Mouse (Mus musculus): Measurements from ENCODE around the gene Asxl1. TPM values are rescaled to one million over a fixed set of nuclear protein-coding genes. Genes with fewer than 3 reads are reported as not detected.

The Asxl1 gene
- polyA plus RNA-seq, 1 experiment from 2014 or later: 14.2 TPM

DNA sequence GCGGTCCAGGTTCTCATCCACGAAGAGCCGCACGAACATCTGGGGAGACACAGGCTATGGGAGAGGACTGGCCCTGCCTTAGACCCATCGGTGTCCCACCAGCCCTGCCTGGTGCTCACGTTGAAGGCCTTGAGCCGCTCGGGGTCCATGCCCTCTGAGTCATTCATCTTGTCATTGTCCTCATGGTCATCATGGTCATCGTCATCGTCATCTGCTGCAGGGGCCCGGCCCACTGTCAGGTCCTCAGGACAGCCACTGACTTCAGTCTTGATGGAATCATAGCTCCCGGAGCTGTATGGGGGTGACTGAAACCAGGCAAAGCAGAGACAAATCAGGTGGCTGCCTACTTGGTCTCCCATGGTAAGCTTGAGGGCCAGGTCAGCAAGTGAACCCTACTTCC lies 72.2 kb downstream of the Asxl1 start:
- WGBS: 96% methylated on average over 12 of the region's 12 CpGs
- no peak overlapping the region for H3K27ac ChIP-seq
- H3K36me3 ChIP-seq (replicated peaks; ENCODE audit: control insufficient read depth, insufficient read depth): peaks cover 83% of the 10 kb centered on the region

DNA sequence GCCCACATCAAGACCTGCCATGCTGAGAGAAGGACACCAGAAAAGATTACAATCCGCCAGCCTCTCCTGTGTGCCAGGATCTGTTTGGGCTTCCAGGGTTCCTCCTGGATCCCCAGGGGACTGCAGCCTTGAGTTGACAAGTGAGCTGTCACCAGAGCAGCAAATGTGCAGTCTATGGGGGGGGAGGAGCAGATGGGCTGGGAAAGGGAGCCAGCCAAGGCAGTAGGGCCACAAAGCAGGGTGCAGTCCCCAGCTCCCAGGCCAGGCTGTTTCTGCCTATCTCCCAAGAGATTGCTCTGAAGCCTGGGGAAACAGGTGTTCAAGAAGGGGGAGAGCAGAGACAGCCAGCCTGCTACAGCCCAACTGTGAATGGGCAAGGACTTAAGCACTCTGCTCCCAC lies 72.8 kb downstream of the Asxl1 start:
- Histone ChIP-seq H3K4me3 (replicated peaks; ENCODE audit: low read length) (no peak overlapping the region), H3K9ac (no peak overlapping the region), H3K27ac (no peak overlapping the region), H3K4me1 (replicated peaks; ENCODE audit: control insufficient read depth, insufficient read depth, low read length) (peaks cover 15% of the 10 kb centered on the region; the same call in 1 of the 2 replicates), H3K9me3 (ENCODE audit: control insufficient read depth, low read length) (no peaks in the 10 kb centered on the region), H3K36me3 (replicated peaks; ENCODE audit: control insufficient read depth, insufficient read depth) (peaks cover 77% of the 10 kb centered on the region), H3K27me3 (ENCODE audit: control insufficient read depth, insufficient read depth, low read length) (no peaks in the 10 kb centered on the region), H3K4me2 (replicated peaks) (no peak overlapping the region)
- ATAC-seq (ENCODE audit: low FRiP score) (no peak), DNase-seq (ENCODE audit: low spot score) (no peak)
- WGBS: 85% methylated on average over 1 of the region's 1 CpGs

More for the DNA sequence above, 72.2 kb downstream of the Asxl1 start:
- no peaks in the 10 kb centered on the region for H3K27me3 ChIP-seq (ENCODE audit: control insufficient read depth, insufficient read depth, low read length)
- H3K9me3 ChIP-seq (ENCODE audit: control insufficient read depth, low read length): no peaks in the 10 kb centered on the region
- no peak overlapping the region for H3K4me3 ChIP-seq (replicated peaks; ENCODE audit: low read length)
- H3K4me2 ChIP-seq (replicated peaks): no peak overlapping the region
- H3K4me1 ChIP-seq (replicated peaks; ENCODE audit: control insufficient read depth, insufficient read depth, low read length): peaks cover 10% of the 10 kb centered on the region; the same call in 1 of the 2 replicates
- DNase-seq (ENCODE audit: low spot score): no peak
- no peak for ATAC-seq (ENCODE audit: low FRiP score)
- no peak overlapping the region for H3K9ac ChIP-seq

DNA sequence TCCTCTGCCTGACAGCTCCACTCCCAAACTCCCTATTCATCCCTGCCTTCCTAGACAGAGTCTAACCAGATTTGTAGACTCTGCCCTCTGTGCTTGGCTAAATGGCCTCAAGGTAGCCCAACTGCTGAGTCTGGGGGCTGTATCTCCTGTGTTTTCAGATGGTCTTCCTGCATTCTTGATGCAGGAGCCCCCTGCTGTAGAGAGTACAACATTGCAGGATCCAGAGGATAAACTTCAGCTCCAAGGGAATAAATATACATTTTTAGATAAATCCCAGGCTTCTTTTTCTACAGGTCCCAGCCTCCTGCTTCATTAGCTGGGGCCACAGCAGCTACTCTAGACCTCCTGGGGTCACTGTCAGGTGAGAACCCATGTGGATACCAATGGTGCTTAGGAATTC lies 75.6 kb downstream of the Asxl1 start:
- H3K27ac ChIP-seq: no peak overlapping the region
- no peak overlapping the region for H3K4me2 ChIP-seq (replicated peaks)
- no peak overlapping the region for H3K9ac ChIP-seq
- DNase-seq (ENCODE audit: low spot score) (no peak), ATAC-seq (ENCODE audit: low FRiP score) (no peak)
- no peaks in the 10 kb centered on the region for H3K9me3 ChIP-seq (ENCODE audit: control insufficient read depth, low read length)
- no peak overlapping the region for H3K4me3 ChIP-seq (replicated peaks; ENCODE audit: low read length)
- H3K36me3 ChIP-seq (replicated peaks; ENCODE audit: control insufficient read depth, insufficient read depth): peaks cover 70% of the 10 kb centered on the region
- H3K4me1 ChIP-seq (replicated peaks; ENCODE audit: control insufficient read depth, insufficient read depth, low read length): peaks cover 30% of the 10 kb centered on the region
- no peaks in the 10 kb centered on the region for H3K27me3 ChIP-seq (ENCODE audit: control insufficient read depth, insufficient read depth, low read length)

DNA sequence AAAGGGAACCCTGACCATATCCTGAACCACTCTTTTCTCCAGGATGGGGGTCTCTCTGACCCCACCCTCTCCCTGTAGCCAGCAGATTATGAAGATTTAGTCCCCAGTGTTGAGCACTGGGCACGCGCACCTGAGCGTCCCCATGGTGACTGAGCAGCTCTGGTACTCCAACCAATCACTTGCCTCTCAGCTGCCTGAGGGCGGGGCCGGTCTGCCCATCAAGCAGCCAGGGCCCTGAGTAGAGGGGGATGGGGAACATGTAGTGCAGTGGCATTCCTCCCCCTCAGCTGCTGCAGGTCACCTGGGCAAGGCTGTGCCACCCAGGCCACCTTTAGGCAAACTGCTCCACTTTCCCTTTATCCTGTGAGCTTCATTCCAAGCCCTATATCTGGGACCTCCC lies 76.4 kb downstream of the Asxl1 start:
- H3K4me2 ChIP-seq (replicated peaks): no peak overlapping the region
- DNase-seq (ENCODE audit: low spot score) (no peak), ATAC-seq (ENCODE audit: low FRiP score) (peak; percentile 40; the same call in 1 of the 2 replicates)
- peaks cover 62% of the 10 kb centered on the region for H3K36me3 ChIP-seq (replicated peaks; ENCODE audit: control insufficient read depth, insufficient read depth)
- no peak overlapping the region for H3K27ac ChIP-seq
- H3K9me3 ChIP-seq (ENCODE audit: control insufficient read depth, low read length): no peaks in the 10 kb centered on the region
- 17% methylated on average over 5 of the region's 5 CpGs for WGBS
- H3K4me3 ChIP-seq (replicated peaks; ENCODE audit: low read length): no peak overlapping the region
- no peak overlapping the region for H3K9ac ChIP-seq
- H3K27me3 ChIP-seq (ENCODE audit: control insufficient read depth, insufficient read depth, low read length): no peaks in the 10 kb centered on the region
- H3K4me1 ChIP-seq (replicated peaks; ENCODE audit: control insufficient read depth, insufficient read depth, low read length): peaks cover 35% of the 10 kb centered on the region

DNA sequence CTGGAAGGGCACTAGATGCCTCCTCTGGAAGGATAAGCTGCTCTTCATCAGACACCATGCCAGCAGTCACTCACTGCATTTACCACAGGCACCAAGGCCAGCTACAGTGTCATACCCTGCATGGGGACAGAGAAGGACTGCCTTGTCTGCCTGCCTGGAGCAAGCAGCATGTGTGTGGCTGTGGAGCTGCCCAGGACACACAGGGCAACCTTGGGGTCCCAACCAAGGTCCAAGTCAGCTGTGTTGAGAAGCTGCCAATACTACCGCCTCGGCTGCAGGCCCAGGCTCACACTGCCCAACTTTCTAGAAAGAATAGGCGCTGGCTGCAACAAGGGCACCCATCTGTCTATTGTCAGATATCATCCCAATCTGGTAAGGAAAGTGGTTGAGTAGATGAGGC lies 77.5 kb downstream of the Asxl1 start:
- Histone ChIP-seq H3K4me1 (replicated peaks; ENCODE audit: control insufficient read depth, insufficient read depth, low read length) (peaks cover 37% of the 10 kb centered on the region), H3K9me3 (ENCODE audit: control insufficient read depth, low read length) (no peaks in the 10 kb centered on the region), H3K27ac (no peak overlapping the region), H3K4me3 (replicated peaks; ENCODE audit: low read length) (no peak overlapping the region), H3K9ac (no peak overlapping the region), H3K27me3 (ENCODE audit: control insufficient read depth, insufficient read depth, low read length) (no peaks in the 10 kb centered on the region), H3K4me2 (replicated peaks) (no peak overlapping the region), H3K36me3 (replicated peaks; ENCODE audit: control insufficient read depth, insufficient read depth) (peaks cover 54% of the 10 kb centered on the region)
- no peak for DNase-seq (ENCODE audit: low spot score)
- no peak for ATAC-seq (ENCODE audit: low FRiP score)
- 76% methylated on average over 3 of the region's 3 CpGs for WGBS

DNA sequence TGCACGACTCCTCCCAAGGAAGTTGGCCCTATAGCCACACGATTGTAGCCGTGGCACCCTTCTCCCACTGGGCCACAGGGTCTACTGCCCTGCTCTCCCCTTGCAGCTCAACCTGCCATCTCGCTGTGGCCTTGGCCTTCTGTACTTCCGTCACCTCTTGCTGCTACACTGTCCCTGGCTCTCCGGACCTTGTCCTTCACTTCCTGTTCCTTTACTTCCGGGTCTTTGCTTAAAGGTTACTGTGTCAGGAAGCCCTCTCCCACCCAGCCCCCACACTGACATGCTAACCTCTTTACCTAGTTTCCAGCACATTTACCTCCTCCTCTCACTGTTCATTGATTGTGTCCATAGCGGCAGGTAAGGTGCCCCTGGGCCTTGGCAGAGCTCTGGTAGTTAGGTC lies 78.9 kb downstream of the Asxl1 start:
- 83% methylated on average over 8 of the region's 8 CpGs for WGBS
- no peak overlapping the region; the same call in 1 of the 2 replicates for H3K27ac ChIP-seq
- ATAC-seq (ENCODE audit: low FRiP score) (no peak), DNase-seq (ENCODE audit: low spot score) (no peak)
- H3K4me2 ChIP-seq (replicated peaks): no peak overlapping the region
- H3K4me3 ChIP-seq (replicated peaks; ENCODE audit: low read length): no peak overlapping the region
- no peaks in the 10 kb centered on the region for H3K9me3 ChIP-seq (ENCODE audit: control insufficient read depth, low read length)
- H3K9ac ChIP-seq: no peak overlapping the region
- H3K4me1 ChIP-seq (replicated peaks; ENCODE audit: control insufficient read depth, insufficient read depth, low read length): peaks cover 37% of the 10 kb centered on the region
- peaks cover 52% of the 10 kb centered on the region for H3K36me3 ChIP-seq (replicated peaks; ENCODE audit: control insufficient read depth, insufficient read depth)
- H3K27me3 ChIP-seq (ENCODE audit: control insufficient read depth, insufficient read depth, low read length): no peaks in the 10 kb centered on the region

DNA sequence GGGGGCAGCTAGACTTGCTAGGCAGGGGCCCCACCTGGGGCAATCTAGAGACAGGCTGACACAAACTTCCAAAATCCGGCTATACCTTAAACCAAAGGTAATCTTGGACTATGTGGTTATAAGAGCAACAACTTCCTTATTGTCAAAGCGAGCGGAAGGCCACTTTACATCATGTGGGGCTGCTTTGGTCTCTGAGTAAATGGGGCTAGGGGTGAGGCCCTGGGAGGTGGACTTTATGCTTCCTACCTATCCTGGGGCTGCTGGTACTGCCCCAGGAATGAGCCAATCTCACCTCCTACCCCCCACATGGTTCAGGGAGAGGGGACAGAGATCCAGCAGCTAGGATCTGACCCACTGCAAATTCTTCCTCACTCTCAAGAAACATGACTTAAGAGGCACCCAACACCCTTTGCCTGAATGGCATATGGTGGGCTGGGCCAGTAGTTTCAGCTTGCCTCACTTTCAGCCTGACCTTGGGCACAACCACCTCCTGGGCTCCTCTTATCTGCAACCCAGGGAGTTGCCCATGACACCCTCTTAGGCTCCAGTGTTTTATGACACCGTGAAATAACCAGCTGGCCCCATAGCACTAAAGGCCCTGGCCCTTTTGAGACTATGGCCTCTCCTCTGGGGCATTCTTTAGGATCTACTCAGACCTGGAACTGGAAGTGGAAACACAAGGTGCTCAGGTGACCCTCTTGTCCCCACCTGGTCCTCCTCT lies 79.7 kb downstream of the Asxl1 start:
- ATAC-seq (ENCODE audit: low FRiP score) (no peak), DNase-seq (ENCODE audit: low spot score) (no peak)
- 89% methylated on average over 4 of the region's 4 CpGs for WGBS
- no peaks in the 10 kb centered on the region for H3K9me3 ChIP-seq (ENCODE audit: control insufficient read depth, low read length)
- H3K36me3 ChIP-seq (replicated peaks; ENCODE audit: control insufficient read depth, insufficient read depth): peaks cover 52% of the 10 kb centered on the region
- H3K4me1 ChIP-seq (replicated peaks; ENCODE audit: control insufficient read depth, insufficient read depth, low read length): peaks cover 37% of the 10 kb centered on the region
- H3K27ac ChIP-seq: peak overlapping the region; percentile 62
- no peaks in the 10 kb centered on the region for H3K27me3 ChIP-seq (ENCODE audit: control insufficient read depth, insufficient read depth, low read length)
- H3K9ac ChIP-seq: no peak overlapping the region
- no peak overlapping the region for H3K4me3 ChIP-seq (replicated peaks; ENCODE audit: low read length)
- H3K4me2 ChIP-seq (replicated peaks): no peak overlapping the region

DNA sequence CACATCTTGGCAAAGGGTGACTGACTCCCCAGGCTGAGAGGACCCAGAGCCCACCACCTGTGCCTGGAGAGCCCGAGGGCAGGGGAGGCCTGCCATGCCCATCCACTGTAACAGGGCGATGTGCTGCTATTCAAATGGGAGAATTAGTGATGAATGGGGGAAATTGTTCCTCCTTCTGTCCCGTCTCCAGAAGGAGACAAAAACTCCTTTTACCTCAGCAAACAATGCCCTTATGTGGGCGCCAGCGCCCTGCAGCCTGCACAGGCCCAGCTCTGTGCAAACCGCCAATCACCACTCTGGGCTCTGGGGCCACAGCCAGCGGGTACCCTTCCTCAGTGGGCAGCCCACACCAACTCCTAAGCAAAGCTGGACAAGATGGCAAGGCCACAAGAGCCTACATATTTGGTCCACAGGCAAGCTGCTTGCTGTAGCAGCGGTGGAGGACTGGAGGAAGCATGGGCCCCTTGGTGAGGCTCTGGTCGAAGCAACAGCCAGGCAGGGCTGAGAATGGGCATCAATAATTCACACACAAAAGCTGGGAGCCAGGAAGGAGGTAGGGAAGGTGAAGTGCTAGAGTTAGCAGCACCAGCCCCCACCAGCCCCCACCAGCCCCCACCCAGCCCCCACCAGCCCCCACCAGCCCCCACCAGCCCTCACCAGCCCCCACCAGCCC lies 80.5 kb downstream of the Asxl1 start:
- 10% methylated on average over 9 of the region's 9 CpGs for WGBS

DNA sequence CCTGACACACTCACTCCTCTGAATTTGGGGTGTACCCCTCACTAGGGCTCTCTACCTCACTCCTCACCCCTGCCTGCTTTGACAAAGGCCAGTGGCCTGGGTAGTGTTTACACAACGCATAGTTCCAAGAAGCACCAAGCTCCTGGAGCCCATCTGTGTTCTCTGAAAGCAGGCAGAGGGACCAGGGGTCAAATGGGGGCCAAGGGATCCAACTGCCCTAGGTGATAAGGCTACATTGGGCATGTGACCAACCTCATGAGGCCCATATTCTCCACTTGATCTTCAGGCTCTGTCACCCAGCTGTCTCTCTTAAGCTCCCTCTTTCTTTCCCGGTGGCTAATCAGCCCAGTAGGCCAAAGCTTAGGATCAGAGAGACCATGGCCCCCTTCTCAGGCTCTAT lies 81.3 kb downstream of the Asxl1 start:
- Histone ChIP-seq H3K4me3 (replicated peaks; ENCODE audit: low read length) (no peak overlapping the region), H3K27ac (peak overlapping the region; percentile 65), H3K9me3 (ENCODE audit: control insufficient read depth, low read length) (no peaks in the 10 kb centered on the region), H3K27me3 (ENCODE audit: control insufficient read depth, insufficient read depth, low read length) (no peaks in the 10 kb centered on the region), H3K4me2 (replicated peaks) (no peak overlapping the region), H3K4me1 (replicated peaks; ENCODE audit: control insufficient read depth, insufficient read depth, low read length) (peaks cover 35% of the 10 kb centered on the region), H3K36me3 (replicated peaks; ENCODE audit: control insufficient read depth, insufficient read depth) (peaks cover 57% of the 10 kb centered on the region), H3K9ac (no peak overlapping the region)
- ATAC-seq (ENCODE audit: low FRiP score) (no peak), DNase-seq (ENCODE audit: low spot score) (no peak)
- WGBS: 8% methylated on average over 2 of the region's 2 CpGs

More for the DNA sequence above, 80.5 kb downstream of the Asxl1 start:
- ATAC-seq (ENCODE audit: low FRiP score): peak; percentile 84
- H3K4me2 ChIP-seq (replicated peaks): no peak overlapping the region
- peak overlapping the region; percentile 62 for H3K27ac ChIP-seq
- no peak for DNase-seq (ENCODE audit: low spot score)
- H3K9ac ChIP-seq: no peak overlapping the region
- peaks cover 49% of the 10 kb centered on the region for H3K36me3 ChIP-seq (replicated peaks; ENCODE audit: control insufficient read depth, insufficient read depth)
- no peaks in the 10 kb centered on the region for H3K9me3 ChIP-seq (ENCODE audit: control insufficient read depth, low read length)
- H3K27me3 ChIP-seq (ENCODE audit: control insufficient read depth, insufficient read depth, low read length): no peaks in the 10 kb centered on the region
- no peak overlapping the region for H3K4me3 ChIP-seq (replicated peaks; ENCODE audit: low read length)
- peaks cover 37% of the 10 kb centered on the region for H3K4me1 ChIP-seq (replicated peaks; ENCODE audit: control insufficient read depth, insufficient read depth, low read length)
